Mouse (Mus musculus) liver, adult 2 months (tissue): Measurements from ENCODE around the gene Tlk1. TPM values are rescaled to one million over a fixed set of nuclear protein-coding genes. Genes with fewer than 3 reads are reported as not detected.

Source experiments
- DNase-seq: peaks from one replicate; pipeline ENCODE4 v3.0.0-alpha.2; 2011; ENCODE audit warnings: low read depth, low spot score; ENCODE audit errors: extremely low read depth
- H3K27ac ChIP-seq: fragments of 200-500 bp; replicated peaks from 2 replicates; pipeline ENCODE4 v1.5.1; 2012; ENCODE audit warnings: low read depth, mild to moderate bottlenecking, control low read depth, inconsistent platforms, low read length; ENCODE audit not compliant: insufficient read depth
- H3K27me3 ChIP-seq: fragments of 200-500 bp; 2 replicates; pipeline ENCODE4 v1.6.1; 2012; ENCODE audit warnings: mild to moderate bottlenecking, moderate library complexity, low read length, inconsistent platforms; ENCODE audit not compliant: control insufficient read depth, insufficient read depth
- H3K36me3 ChIP-seq: fragments of 200-500 bp; 2 replicates; pipeline ENCODE4 v1.6.1; 2012; ENCODE audit warnings: low read length, inconsistent platforms; ENCODE audit not compliant: control insufficient read depth, insufficient read depth
- H3K4me1 ChIP-seq: fragments of 200-500 bp; 2 replicates; pipeline ENCODE4 v1.6.1; 2011; ENCODE audit warnings: low read length; ENCODE audit not compliant: control insufficient read depth, insufficient read depth
- H3K4me3 ChIP-seq: fragments of 200-500 bp; 2 replicates; pipeline ENCODE4 v1.5.1; 2011; ENCODE audit warnings: low read depth, mild to moderate bottlenecking, control low read depth, low read length, moderate library complexity; ENCODE audit not compliant: insufficient read depth
- H3K79me2 ChIP-seq: fragments of 200-500 bp; 2 replicates; pipeline ENCODE4 v1.6.1; 2012; ENCODE audit warnings: inconsistent platforms, mild to moderate bottlenecking, low read length, moderate library complexity; ENCODE audit not compliant: control insufficient read depth, insufficient read depth
- H3K9ac ChIP-seq: fragments of 200-500 bp; 2 replicates; pipeline ENCODE4 v1.6.1; 2012; ENCODE audit warnings: low read depth, mild to moderate bottlenecking, control low read depth, inconsistent platforms, low read length
- CTCF ChIP-seq: fragments of 200-500 bp; IDR thresholded peaks from 2 replicates; pipeline ENCODE4 v1.5.1; 2011; ENCODE audit warnings: low read depth, low read length, control low read depth
- POLR2A ChIP-seq: fragments of 200-500 bp; IDR thresholded peaks from 2 replicates; pipeline ENCODE4 v1.6.1; 2011; ENCODE audit warnings: low read length, control low read depth; ENCODE audit not compliant: insufficient read depth; ENCODE audit errors: extremely low read depth
- WGBS: fragments of 180-500 bp; shearing (Covaris S2); methylation state at CpG from one replicate; pipeline ENCODE4 v1.1.7; 2018; 5-methylcytosine and 5-hydroxymethylcytosine counted together
- polyA plus RNA-seq: library from polyadenylated mRNA; depleted of rRNA; stranded (reverse); fragments of >200 nt; gene quantifications from 2 replicates; pipeline ENCODE4 v1.2.3, GENCODE M21; 2012
- total RNA-seq: library from RNA; depleted of rRNA; stranded (reverse); fragments of >200 nt; gene quantifications from 2 replicates; pipeline ENCODE4 v1.2.3, GENCODE M21; 2014

Tlk1 gene
- total and polyA plus RNA-seq, 2 experiments = 5.6 to 21.4 TPM

DNA sequence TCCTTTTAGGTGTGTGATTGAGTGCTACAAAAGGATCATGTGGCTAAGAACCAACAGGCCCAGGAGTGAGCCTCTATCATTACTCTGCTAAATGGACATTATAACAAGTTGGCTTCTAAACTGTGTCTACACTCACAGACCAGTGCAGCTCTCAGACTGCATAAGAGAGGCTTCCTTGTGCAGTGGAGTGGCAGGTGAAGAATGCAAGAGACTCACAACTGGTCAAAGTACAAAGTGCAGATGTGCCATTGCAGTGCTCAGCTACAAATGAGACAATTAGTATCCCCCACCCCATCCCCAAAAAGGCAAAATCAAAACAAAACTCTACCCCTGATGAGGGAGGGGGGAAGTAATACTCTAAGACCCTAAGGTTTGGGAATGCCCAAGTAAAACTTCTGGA, 24.0 kb downstream of the Tlk1 start:
- DNase-seq = peak; percentile 60
- Histone ChIP-seq H3K9ac (no peak overlapping the region), H3K36me3 (no peaks in the 10 kb centered on the region), H3K27me3 (no peaks in the 10 kb centered on the region), H3K79me2 (peaks cover 22% of the 10 kb centered on the region; the same call in 1 of the 2 replicates), H3K27ac (peak overlapping the region; percentile 41; the same call in 1 of the 2 replicates), H3K4me3 (no peak overlapping the region), H3K4me1 (peaks cover 20% of the 10 kb centered on the region)
- TF ChIP-seq CTCF = no peak
- TF ChIP-seq POLR2A = no peak

DNA sequence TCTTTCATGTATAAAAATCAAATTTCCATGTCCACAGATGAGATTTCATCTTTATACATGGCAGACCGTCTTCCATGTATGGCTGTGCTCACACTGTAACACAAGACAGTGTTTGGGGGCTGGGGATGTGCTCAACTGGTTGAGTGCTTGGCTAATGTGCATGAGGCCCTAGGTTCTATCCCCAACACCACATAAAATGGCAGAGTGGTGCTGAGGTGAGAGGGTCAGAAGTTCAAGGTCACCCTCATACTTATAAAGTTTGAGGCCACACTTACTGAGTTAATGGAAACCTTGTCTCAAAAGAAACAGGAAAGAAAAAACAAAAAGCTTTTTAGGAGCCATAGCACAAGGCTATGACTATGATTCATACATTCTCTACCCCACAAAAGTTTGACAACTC, 25.1 kb downstream of the Tlk1 start:
- Histone ChIP-seq H3K36me3 (no peaks in the 10 kb centered on the region), H3K4me1 (peaks cover 22% of the 10 kb centered on the region), H3K27me3 (no peaks in the 10 kb centered on the region), H3K79me2 (peaks cover 19% of the 10 kb centered on the region; the same call in 1 of the 2 replicates), H3K27ac (no peak overlapping the region), H3K9ac (no peak overlapping the region), H3K4me3 (no peak overlapping the region)
- WGBS = 96% methylated on average over 1 of the region's 1 CpGs
- no peak for TF ChIP-seq POLR2A
- no peak for TF ChIP-seq CTCF
- no peak for DNase-seq

DNA sequence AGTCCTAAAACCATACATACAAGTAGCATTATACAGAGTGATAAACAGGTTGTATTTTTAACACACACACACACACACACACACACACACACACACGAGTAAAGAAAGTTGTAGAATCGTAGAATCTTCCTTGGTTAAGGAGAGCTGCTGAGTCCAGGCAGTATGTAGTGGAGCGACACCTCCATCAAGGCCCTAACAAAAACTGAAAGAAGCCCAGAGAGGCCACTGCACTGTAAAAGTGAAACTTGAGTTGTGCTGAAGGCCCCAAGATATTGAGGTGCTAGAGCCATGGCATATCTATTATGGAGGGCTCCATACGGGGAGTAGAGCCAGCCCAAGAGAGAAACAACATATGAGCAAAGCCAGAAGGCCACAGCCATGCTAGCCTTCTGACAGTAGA, 32.3 kb downstream of the Tlk1 start:
- 91% methylated on average over 4 of the region's 4 CpGs for WGBS

DNA sequence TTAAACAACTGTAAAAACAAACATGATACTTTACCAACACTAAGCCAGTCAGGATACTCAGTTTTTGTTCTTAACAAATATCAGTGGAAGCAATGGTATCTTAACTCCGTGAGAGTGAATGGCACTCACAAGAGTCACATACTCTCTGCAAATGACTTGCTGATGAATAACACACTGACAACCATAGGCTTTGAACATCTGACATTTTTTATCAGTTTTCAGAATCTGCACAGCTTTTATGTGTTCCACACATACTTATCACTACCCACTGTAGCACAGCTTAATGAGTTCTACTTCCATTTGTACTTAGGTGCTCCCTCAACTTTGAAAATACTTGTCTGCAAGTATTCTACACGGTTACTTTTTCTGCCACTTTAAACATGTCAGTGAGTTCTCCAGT, 35.3 kb downstream of the Tlk1 start:
- WGBS = 89% methylated on average over 2 of the region's 2 CpGs
- Histone ChIP-seq H3K4me3 (no peak overlapping the region), H3K4me1 (no peaks in the 10 kb centered on the region), H3K79me2 (peaks cover 18% of the 10 kb centered on the region; the same call in 1 of the 2 replicates), H3K27ac (no peak overlapping the region), H3K27me3 (no peaks in the 10 kb centered on the region), H3K36me3 (no peaks in the 10 kb centered on the region), H3K9ac (no peak overlapping the region)
- DNase-seq = no peak
- TF ChIP-seq POLR2A = no peak
- no peak for TF ChIP-seq CTCF

More for the DNA sequence above, 32.3 kb downstream of the Tlk1 start:
- H3K4me3 ChIP-seq = no peak overlapping the region
- H3K27me3 ChIP-seq = no peaks in the 10 kb centered on the region
- TF ChIP-seq CTCF = no peak
- no peak for TF ChIP-seq POLR2A
- no peaks in the 10 kb centered on the region for H3K36me3 ChIP-seq
- H3K79me2 ChIP-seq = peaks cover 11% of the 10 kb centered on the region; the same call in 1 of the 2 replicates
- no peak overlapping the region for H3K9ac ChIP-seq
- no peak for DNase-seq
- H3K27ac ChIP-seq = no peak overlapping the region
- peaks cover 3% of the 10 kb centered on the region; the same call in 1 of the 2 replicates for H3K4me1 ChIP-seq

DNA sequence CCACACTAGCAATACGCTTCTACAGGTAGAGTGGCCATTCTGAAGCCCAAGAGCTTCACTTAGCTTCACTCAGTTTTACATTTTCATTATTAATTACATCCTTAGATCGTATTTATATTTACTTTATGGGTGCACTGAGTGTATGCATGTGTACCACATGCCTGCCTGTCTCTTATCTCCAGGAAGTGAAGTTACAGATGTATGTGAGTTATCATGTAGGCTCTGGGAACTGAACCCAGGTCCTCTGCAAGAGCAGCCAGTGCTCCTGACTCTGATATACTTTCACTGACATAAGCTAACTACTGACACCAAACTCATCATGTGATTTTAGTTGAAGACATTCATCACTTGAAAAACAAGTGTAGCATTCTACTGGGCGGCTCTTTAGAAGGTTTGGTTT, 36.2 kb downstream of the Tlk1 start:
- Histone ChIP-seq H3K36me3 (no peaks in the 10 kb centered on the region), H3K4me1 (no peaks in the 10 kb centered on the region), H3K4me3 (no peak overlapping the region), H3K27me3 (no peaks in the 10 kb centered on the region), H3K79me2 (peaks cover 20% of the 10 kb centered on the region; the same call in 1 of the 2 replicates), H3K27ac (no peak overlapping the region), H3K9ac (no peak overlapping the region)
- WGBS = 87% methylated on average over 3 of the region's 3 CpGs
- TF ChIP-seq CTCF (no peak), POLR2A (no peak)
- DNase-seq = no peak

DNA sequence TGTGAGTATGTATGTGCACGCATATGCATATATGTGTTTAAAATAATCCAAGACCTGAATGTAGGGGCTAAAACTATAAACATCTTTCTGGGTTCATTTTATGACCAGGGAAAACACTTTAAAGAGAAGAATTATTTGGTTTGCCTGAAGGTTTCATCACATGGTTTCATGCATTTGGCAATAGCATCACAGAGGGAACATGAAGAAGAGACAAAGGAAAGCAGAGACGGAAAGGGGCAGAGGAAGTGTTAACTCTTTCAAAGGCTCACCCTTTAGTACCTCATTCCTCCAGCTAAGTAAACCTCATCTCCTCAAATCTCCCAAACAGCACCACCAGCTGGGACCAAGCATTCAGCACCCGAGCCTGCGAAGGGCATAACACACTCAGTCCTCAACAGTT, 41.1 kb downstream of the Tlk1 start:
- no peaks in the 10 kb centered on the region for H3K4me1 ChIP-seq
- H3K27me3 ChIP-seq = no peaks in the 10 kb centered on the region
- no peak for TF ChIP-seq CTCF
- no peak for TF ChIP-seq POLR2A
- H3K36me3 ChIP-seq = no peaks in the 10 kb centered on the region
- H3K27ac ChIP-seq = no peak overlapping the region
- peaks cover 18% of the 10 kb centered on the region; the same call in 1 of the 2 replicates for H3K79me2 ChIP-seq
- DNase-seq = no peak
- no peak overlapping the region for H3K4me3 ChIP-seq
- 67% methylated on average over 4 of the region's 4 CpGs for WGBS
- H3K9ac ChIP-seq = no peak overlapping the region
